Mouse (Mus musculus): ENCODE data around the gene Cbx7.
A peak's percentile ranks its signal among the peaks of the same experiment; 100 is the strongest.

Cbx7 gene

DNA sequence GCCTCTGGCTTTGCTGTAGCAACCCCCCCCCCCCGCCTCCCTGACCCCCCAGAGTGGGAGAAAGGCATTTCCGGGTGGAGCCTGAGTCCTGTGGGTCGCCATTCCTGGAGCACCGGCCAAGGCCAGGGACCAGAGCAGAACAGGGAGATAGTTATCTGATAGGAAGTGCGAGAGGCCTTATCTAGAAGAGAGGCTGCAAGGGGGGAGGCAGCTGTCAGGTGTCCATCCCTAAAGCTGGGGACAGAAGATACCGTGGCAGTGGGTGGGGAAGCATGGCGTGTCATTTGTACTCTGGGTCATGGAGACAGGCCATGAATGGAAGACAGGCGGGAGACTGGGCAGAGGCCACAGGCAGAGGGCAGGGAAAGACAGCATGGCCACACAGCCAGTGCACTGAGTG lies 29.8 kb upstream of the Cbx7 start:
- DNase-seq: peak; percentile 61

DNA sequence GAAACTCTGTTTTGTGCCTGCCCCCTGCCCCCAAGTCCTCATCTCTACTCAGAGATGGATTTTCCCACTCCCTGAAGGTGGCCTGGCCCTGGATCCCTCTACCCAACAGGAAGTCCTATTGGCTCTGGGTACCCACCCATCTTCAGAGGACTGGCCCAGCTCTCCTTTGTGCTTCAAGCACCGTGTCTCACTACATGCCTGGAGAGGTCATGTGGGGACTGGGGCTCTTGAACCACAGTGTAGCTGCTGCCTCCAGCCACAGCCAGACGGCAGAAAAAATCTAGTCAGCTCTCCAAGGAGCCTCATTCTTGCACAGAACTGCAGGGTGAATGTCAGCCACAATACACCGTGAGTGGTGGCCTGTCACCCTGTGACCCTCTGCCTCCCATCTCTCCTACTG lies 27.1 kb upstream of the Cbx7 start:
- DNase-seq: no peak

DNA sequence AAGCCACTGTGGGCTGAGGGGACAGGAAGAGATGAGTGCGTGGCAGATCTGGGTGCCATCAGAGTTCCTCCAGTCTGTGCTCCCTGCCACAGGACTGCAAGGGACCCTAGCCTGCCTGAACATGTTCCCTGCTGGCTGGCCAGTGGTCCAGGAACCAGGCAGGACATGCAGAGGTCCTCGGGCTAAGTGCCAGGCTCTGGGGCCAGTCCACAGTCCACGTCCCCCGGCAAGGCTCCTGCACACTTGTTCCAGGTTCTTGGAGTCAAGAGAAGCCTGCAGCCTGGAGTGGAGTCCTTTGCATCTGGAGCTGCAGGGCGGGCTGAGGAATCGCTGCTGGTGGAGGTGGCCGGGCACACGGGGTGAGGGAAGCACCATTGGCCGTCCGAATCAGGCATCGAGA lies 25.9 kb upstream of the Cbx7 start:
- no peak for DNase-seq

DNA sequence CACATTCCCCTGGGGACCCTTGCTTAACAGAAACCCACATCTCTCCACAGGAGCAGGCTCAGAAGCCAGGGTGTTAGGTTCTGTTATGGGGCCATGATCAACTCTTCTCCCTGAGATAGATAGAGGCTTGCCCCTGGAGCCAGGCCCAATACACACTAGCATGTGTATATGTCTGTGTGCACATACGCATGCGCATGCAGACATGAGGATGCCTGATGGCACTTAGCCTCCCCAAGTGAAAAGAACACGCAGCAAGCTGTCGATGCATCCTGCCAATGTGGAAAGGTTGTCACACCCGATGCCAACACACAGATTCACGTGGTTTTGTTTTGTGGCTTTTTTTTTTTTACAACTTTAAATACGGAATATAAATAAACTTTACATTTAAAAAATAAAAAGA lies 24.6 kb upstream of the Cbx7 start:
- DNase-seq: no peak

- DNase-seq: no peak
Observed at GRCm38 (mm10) chr15:79994566-79994965, 23.6 kb upstream of the Cbx7 start.

DNA sequence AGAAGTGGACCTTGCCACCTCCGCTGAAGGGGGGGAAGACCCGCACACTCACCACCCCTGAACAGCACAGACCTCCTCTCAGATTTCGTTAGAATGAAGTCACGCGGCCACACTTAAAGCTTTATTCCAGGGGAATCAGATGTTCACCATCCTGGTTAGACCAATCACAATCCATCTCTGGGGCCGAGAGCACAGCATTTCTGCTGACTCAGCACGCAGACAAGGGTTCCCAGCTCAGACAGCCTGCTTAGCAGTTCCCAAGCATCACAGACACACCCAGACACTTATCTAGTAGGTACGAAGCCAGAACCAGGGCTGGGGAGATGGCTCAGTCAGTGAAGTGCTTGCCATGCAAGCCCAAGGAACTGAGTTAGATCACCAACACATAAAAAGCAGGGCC lies 15.3 kb upstream of the Cbx7 start:
- no peak for DNase-seq

GRCm38 (mm10) chr15:79985471-79985870 lies 14.6 kb upstream of the Cbx7 start:
- DNase-seq: no peak

DNA sequence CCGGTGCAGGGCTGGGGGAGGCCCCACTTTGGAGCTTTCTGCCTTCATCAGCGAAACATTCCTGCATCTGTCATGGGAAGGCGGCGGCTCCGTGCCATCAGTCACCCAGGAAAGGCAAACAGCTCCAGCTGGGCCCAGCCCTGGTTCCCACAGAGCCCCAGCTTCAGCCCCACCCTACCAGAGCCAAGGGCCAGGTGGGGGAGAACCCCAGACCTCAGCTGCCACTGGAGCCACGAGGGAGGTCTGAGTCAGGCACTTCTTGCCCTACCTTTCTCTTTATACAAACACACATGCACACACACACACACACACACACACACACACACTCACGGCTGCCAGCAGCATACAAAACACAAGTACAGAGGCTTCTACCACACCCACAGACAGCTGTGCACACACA lies 13.2 kb upstream of the Cbx7 start:
- peak; percentile 62 for DNase-seq

DNA sequence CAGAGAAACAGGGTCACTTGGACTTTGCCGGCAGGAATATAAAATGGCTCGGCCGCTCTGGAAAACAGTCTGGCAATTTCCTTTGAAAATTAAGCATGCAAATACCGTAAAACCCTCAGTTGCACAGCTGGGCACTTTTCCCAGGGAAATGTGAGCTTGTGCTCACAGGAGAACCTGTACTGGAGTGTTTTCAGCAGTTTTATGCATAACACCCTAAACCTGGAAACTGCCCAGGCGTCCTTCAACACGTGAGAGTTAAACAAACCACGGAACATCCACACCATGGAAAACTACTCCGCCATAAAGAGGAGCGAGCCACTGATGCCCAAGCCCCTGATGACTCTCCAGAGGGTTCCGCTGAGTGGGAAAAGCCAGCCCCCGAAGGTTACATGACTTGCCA lies 9.8 kb upstream of the Cbx7 start:
- DNase-seq: no peak

- DNase-seq: no peak
Observed at GRCm38 (mm10) chr15:79972186-79972585, 1.3 kb upstream of the Cbx7 start.

DNA sequence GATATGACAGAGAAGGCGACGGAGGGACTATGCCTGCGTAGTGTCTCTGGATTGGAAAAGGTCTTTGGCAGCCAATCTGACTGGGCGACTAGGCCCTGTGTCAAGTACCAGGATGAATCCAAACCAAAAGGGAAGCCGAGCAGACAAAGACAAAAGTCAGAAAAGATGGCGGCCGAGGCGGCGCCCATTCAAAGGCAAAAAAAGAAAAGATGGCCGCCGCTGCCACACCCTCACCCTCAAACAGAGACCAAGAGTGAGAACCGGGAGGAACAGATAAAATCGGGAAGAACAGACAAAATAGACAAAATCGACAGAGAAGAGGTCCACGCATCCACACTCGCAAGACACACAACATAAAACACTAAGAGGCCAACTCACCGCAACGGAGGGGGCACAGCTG lies 428 bp downstream of the Cbx7 start:
- no peak for DNase-seq

GRCm38 (mm10) chr15:79967346-79967745 lies 3.6 kb downstream of the Cbx7 start:
- no peak for DNase-seq

DNA sequence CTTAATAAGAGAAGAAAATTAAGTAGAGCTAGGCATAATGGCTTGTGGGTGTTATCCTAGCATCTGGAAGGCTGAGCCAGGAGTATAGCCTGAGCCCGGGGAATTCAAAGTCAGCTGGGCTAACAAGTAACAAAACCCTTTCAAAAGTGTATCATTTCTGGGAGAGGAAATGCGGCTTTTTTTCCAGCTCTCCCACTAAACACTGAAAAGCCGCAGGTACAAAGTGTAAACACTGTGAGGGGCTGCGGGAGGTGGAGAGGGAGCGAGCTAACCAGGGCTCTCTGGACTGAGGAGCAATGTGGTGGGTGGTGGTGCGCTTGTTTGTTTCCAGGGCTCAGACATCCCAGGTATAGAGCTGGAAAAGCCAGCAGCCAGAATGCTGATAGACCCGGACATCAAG lies 6.5 kb downstream of the Cbx7 start:
- no peak for DNase-seq

DNA sequence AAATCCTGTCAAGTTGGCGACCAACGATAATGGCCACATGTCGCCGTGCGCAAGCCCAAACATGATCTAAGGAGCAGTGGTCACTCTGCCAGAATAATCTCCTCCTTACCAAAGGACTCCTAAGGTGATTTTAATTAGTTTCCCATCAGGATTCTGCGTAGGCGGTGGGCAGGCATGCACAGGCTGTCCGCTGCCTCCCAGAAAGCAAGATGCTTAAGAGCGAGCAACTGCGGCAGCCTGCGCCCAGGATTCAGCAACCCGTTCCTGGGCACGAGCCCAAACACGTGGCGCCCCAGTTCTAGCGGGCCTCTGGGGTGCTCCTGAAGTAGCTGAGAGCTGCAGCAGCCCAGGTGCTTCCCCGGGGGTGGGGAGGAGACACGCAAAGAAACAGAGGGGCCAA lies 8.3 kb downstream of the Cbx7 start:
- no peak for DNase-seq

DNA sequence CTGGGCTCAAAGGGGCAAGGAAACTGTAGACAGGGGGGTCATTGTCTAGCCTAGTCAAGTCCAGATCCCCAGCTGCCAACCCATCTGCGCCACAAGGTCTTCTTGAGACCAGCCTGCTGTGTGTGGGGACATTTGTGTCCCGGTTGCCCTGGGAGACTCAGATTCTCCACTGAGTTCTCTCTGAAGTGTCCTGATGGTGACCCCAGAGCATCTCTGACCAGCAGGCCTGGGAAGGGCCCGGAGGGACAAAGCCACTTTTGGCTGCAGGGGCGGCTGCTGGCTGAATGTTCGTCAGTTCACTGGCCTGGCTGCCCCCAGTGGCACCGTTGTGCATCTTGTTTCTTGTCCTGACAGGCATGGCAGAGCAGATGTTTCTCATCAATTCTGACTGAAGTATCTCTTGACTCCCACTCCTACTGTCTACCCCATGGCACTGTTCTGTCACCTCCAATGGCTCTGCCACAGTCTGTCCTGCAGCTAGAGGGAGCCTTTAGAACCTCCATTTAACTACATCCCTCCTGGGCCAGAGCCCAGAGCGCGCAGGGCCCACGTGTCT lies 9.5 kb downstream of the Cbx7 start:
- peak; percentile 35 for DNase-seq

GRCm38 (mm10) chr15:79958418-79958817 lies 12.5 kb downstream of the Cbx7 start:
- no peak for DNase-seq

- DNase-seq: peak; percentile 60
Observed at GRCm38 (mm10) chr15:79956559-79956958, 14.4 kb downstream of the Cbx7 start.

DNA sequence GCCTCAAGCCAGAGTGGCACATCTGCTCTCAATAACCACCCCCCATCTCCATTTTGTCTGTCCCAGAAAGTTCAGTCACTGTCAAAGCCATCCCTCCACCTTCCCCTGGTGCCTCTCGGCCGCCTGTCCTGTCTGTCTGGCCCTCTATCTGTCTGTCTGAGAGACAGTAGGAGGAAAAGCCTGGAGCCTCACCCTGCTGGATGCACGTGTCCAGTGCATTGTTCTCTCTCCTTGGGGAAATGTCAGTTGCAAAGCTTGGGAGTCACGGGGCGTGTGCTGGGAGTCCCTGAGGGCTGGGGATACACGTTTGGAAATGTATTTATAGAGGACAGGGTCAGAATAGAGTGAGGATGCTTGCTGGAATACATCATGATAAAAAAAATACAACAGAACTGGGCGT lies 17.4 kb downstream of the Cbx7 start:
- DNase-seq: peak; percentile 69

- peak; percentile 87 for DNase-seq
Observed at GRCm38 (mm10) chr15:79952504-79953231, 18.3 kb downstream of the Cbx7 start.

DNA sequence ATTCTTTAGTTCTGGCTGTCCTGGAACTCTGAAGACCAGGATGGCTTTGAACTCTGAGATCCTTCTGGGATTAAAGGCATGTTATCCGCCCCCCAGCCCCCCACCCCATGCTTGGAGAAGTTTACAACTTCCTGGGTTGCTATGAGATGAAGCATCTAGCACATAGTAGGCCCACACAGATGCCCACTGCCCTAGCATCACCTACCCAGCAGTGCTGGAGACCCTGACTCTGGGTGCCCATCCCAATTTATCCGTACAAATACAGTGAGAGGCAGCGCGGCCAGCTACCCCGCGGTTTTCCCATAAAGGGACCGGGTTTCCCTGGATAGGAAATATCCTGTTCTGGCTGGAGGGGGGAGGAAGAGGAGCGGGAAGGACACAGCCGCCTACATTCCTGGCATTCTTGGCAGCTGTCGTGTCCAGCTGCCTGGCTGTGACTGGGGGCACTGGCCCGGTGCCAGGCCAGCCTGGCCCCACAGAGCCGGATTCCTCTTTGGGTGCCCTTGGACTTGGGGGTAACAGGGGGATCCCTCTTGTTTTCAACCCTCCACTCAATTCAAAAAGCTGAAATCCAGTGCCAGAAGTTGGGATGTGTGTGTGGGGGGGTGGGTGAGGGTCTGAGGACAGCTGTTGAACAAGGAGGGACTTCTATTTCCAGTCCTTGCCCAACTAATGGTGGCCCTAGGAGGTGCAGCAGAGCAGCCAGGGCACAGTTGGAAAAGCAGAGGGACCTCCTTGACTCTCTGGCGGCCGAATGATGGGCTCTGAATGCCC lies 19.0 kb downstream of the Cbx7 start:
- DNase-seq: peak; percentile 85

GRCm38 (mm10) chr15:79951226-79951625 lies 19.7 kb downstream of the Cbx7 start:
- DNase-seq: no peak

DNA sequence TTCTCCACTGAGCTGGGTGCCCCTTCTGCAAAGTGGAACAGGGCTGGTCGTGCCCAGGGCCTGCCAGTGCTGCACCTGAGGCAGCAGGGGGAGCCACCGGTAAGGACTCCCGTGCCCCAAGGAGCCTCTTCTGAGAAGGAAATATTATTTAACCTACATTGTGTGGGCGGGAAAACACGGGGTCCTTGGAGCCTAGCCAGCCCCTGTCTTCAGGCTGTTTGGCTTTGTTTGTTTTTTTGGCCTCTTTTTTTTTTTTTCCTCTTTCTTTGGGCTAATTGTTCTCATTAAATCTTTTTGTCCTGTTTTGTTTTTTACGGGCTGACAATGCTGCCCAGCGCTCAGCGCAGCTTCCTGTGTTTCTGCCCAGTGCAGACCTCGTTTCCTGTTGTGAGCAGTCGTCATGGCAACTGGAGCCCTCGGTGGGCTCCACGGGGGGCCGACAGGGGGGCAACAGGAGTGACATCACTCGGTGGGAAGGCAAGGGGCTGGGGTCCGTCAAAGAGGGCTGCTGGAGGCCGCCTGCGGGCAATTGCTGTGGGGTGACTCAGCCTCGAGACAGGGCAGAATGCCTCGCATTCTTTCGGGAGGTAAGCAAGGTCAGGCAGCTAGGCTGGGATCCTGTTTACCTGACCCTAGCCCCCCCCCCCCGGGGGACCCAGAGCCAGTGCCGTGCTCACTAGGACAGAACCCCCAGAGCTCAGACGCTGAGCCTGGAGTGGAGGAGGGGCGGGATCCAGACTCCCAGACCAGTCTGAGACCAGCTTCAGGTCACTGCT lies 20.5 kb downstream of the Cbx7 start:
- peak; percentile 85 for DNase-seq

DNA sequence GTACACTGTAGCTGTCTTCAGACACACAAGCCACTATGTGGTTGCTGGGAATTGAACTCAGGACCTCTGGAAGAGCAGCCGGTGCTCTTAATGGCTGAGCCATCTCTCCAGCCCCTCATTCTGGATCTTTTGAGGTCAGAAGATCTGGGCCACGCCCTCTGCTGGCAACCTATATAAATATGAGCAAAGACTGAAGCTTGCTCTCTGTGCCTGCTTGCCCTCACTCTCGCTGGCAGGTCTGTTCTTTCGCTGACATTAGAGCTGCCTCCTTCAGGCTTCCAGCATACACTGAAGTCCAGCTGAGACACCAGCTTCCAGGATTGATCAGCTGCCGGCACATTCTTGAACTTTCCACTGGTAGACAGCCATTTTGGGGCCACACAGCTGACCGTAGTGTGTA lies 23.2 kb downstream of the Cbx7 start:
- DNase-seq: peak; percentile 34

GRCm38 (mm10) chr15:79946790-79947189 lies 24.1 kb downstream of the Cbx7 start:
- DNase-seq: peak; percentile 69

Measured in lung, postnatal 10 days (tissue).